Mouse (Mus musculus) neural tube, embryonic 11.5 days (tissue): Measurements from ENCODE around the gene Ankrd34a. TPM values are rescaled to one million over a fixed set of nuclear protein-coding genes. Genes with fewer than 3 reads are reported as not detected.

Experiments used
- ATAC-seq: fragments of 200-750 bp; cut with Nextera tagmentation; 2 replicates; pipeline ENCODE4 v1.8.0; 2017; ENCODE audit warnings: moderate number of reproducible peaks, mild to moderate bottlenecking, moderate TSS enrichment, moderate library complexity; ENCODE audit not compliant: insufficient read depth, low FRiP score, low TSS enrichment
- DNase-seq: peaks from one replicate; pipeline ENCODE4 v3.0.0-alpha.2; 2015; ENCODE audit warnings: low spot score
- H3K27ac ChIP-seq: fragments of 300-500 bp; sonication (generic); 2 replicates; pipeline ENCODE4 v1.5.1; 2014; ENCODE audit warnings: low read depth, mild to moderate bottlenecking, low read length
- H3K27me3 ChIP-seq: fragments of 300-500 bp; sonication (generic); 2 replicates; pipeline ENCODE4 v1.6.1; 2014; ENCODE audit warnings: mild to moderate bottlenecking, low read length, mixed read lengths; ENCODE audit not compliant: control insufficient read depth, insufficient read depth
- H3K36me3 ChIP-seq: fragments of 300-500 bp; sonication (generic); 2 replicates; pipeline ENCODE4 v1.6.1; 2014; ENCODE audit warnings: mild to moderate bottlenecking, low read length, moderate library complexity, mixed read lengths; ENCODE audit not compliant: control insufficient read depth, insufficient read depth
- H3K4me1 ChIP-seq: fragments of 300-500 bp; sonication (generic); 2 replicates; pipeline ENCODE4 v1.6.1; 2014; ENCODE audit warnings: low read length, mixed read lengths; ENCODE audit not compliant: control insufficient read depth, insufficient read depth
- H3K4me2 ChIP-seq: fragments of 300-500 bp; sonication (generic); 2 replicates; pipeline ENCODE4 v1.6.1; 2014; ENCODE audit warnings: low read depth, mild to moderate bottlenecking, moderate library complexity
- H3K4me3 ChIP-seq: fragments of 300-500 bp; sonication (generic); 2 replicates; pipeline ENCODE4 v1.5.1; 2014; ENCODE audit warnings: low read depth, low read length
- H3K9ac ChIP-seq: fragments of 300-500 bp; sonication (generic); 2 replicates; pipeline ENCODE4 v1.6.1; 2014; ENCODE audit warnings: mild to moderate bottlenecking, low read length
- H3K9me3 ChIP-seq: fragments of 300-500 bp; sonication (generic); 2 replicates; pipeline ENCODE4 v1.6.1; 2016; ENCODE audit warnings: low read length; ENCODE audit not compliant: control insufficient read depth
- WGBS: fragments of 180-500 bp; shearing (Covaris S2); extraction: QIAGEN DNeasy Blood & Tissue Kit; methylation state at CpG from one replicate; pipeline ENCODE4 v1.1.7; 2014; 5-methylcytosine and 5-hydroxymethylcytosine counted together
- polyA plus RNA-seq: library from polyadenylated mRNA; unstranded; fragments of >200 nt; fragmentation: Nextera tagmentation; extraction: Ambion mirVana; gene quantifications from 2 replicates; pipeline ENCODE4 v1.2.1, GENCODE M21; 2014

Gene Ankrd34a
- polyA plus RNA-seq, 1 experiment from 2014 or later: 3.6 TPM

DNA sequence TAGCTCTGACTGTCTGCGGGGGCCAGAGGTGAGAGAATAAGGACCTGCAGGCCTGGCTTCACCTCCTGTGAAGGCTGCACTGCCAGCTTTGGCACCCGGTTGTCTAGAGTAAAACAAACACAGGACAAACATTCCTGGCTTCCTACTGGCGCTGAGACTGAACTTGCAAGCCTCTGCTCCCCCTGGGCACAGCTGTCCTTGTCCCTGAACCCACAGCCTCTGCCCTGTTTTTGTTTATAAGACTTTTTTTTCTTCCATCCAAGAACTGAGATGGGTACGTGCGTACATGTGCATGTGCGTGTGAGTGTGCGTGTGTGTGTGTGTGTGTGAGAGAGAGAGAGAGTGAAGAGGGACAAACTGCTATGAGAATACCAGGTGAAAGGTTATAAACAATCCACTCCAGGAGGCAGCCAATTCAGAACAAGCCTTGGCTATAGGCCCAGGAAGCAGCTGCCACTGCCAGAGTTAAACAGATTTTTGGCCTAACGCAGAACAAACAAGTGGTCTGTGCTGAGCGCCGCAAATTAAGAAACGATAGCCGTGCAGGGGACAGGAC, 41.3 kb upstream of the Ankrd34a start:
- Histone ChIP-seq H3K4me1 (peaks cover 18% of the 10 kb centered on the region), H3K4me2 (no peak overlapping the region), H3K27ac (no peak overlapping the region), H3K4me3 (no peak overlapping the region), H3K9me3 (no peaks in the 10 kb centered on the region), H3K27me3 (no peaks in the 10 kb centered on the region), H3K9ac (peak overlapping the region; percentile 15; the same call in 1 of the 2 replicates), H3K36me3 (peaks cover 4% of the 10 kb centered on the region; the same call in 1 of the 2 replicates)
- ATAC-seq (no peak), DNase-seq (no peak)
- WGBS: 62% methylated on average over 12 of the region's 12 CpGs

DNA sequence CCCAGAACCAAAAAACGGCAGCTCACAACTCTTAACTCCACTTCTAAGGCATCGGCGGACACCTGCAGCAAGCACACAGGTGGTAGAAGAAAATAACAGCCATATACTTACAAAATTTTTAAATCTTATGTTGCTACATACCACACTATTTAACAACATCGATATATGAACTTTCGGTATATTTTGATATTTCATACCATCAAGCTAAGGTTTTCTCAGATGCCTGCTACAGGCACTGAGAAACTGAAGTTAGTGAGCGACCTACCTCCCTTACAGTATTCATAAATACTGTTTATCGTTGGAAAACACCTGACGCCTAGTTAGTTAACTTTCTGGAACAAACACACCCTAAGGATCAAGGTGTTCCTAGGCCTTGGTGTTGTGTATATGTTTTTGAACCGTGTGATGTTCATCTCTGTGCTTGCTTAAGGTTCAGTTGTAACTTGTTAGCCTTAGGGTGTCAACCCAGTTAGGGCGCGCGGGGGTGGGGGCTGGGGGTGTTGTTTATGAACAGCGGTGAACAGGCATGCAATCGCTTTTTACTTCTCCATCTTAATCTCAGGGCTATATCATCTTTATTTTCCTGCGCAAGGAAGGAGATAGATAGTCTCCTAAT, 40.3 kb upstream of the Ankrd34a start:
- H3K27me3 ChIP-seq: no peaks in the 10 kb centered on the region
- peaks cover 5% of the 10 kb centered on the region for H3K36me3 ChIP-seq
- no peak overlapping the region for H3K4me3 ChIP-seq
- peaks cover 20% of the 10 kb centered on the region for H3K4me1 ChIP-seq
- no peak overlapping the region for H3K4me2 ChIP-seq
- H3K9ac ChIP-seq: no peak overlapping the region
- WGBS: 86% methylated on average over 15 of the region's 15 CpGs
- DNase-seq (no peak), ATAC-seq (no peak)
- H3K9me3 ChIP-seq: no peaks in the 10 kb centered on the region
- no peak overlapping the region for H3K27ac ChIP-seq

DNA sequence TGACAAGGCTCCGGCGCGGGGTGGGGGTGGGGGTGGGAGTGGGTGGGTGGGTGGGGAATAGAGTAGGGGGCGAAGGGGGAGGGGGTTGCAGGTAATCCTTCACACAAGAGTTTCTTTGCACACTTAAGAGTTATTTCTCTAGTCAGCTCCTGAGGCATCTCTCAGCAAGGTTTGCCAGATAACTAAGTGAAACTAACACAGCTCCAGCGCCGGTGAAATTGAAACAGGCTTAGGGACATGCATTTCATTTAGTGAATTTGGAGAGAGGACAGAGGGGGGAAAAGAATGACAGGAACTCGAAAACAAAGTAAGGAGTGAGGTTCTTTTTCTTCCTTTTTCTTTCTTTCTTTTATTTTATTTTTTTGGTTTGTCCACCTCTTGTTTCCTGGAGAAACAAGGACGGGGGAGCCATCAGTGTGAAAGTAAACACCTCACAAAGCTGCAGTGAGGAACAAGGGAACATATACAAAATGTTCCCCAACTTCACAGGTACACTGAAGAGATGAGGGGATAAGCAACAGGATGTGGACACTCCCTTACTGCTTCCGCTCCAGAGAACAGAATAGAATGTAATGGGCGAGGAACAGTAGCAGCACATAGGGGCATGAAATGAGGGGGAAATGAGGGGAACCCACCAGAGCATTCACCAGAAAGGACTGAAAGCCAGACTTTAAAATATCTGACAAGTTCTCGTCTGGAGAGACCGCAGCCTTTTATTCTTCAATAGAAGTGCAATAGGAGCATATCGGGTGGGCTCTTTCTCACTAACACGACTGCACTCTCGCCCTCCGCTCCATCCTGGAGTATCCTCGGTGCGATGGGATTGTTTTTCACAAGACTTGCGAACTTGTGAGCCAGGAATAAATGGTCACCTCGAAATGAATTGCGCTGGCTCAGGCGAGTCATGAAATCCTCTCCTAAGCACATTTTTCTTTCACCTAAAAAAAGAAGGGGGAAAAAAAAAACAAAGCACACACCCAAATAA, 39.5 kb upstream of the Ankrd34a start:
- no peak for ATAC-seq
- H3K9ac ChIP-seq: peak overlapping the region; percentile 32
- WGBS: 11% methylated on average over 22 of the region's 22 CpGs
- H3K27me3 ChIP-seq: no peaks in the 10 kb centered on the region
- no peak for DNase-seq
- peak overlapping the region; percentile 51 for H3K4me2 ChIP-seq
- peaks cover 20% of the 10 kb centered on the region for H3K4me1 ChIP-seq
- H3K4me3 ChIP-seq: peak overlapping the region; percentile 77
- peaks cover 6% of the 10 kb centered on the region for H3K36me3 ChIP-seq
- H3K27ac ChIP-seq: no peak overlapping the region
- H3K9me3 ChIP-seq: no peaks in the 10 kb centered on the region

DNA sequence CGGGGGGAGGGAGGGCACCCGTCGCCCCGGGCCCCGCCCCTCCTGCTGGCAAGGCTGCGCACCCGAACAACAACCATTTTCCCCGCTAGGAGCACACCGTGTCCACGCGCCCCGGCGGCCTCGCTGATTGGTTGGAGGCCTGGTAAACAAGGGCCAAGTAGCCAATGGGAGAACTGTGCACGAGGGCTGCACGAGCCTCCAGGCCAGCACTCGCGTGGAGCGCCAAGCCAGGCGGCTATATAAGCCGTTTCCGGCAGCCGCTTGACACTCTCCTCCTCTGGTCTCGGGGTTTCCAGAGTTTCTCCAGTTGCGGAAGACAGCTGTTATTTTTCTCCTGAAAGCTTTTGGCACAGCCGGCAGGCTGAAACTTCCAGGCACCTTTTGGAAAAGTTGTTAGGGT, 38.7 kb upstream of the Ankrd34a start, which contains the start of gene Txnip:
Gene Txnip, plus strand, starts transcription at position 264 of the 400 bp plus-strand sequence.
- Histone ChIP-seq H3K9me3 (no peaks in the 10 kb centered on the region), H3K9ac (peak within 1 kb of the TSS; percentile 72), H3K4me3 (peak within 1 kb of the TSS; percentile 77), H3K27me3 (no peaks in the 10 kb centered on the region), H3K4me1 (peaks cover 20% of the 10 kb centered on the region), H3K27ac (no peak within 1 kb of the TSS), H3K4me2 (peak within 1 kb of the TSS; percentile 80), H3K36me3 (peaks cover 6% of the 10 kb centered on the region)
- peak; percentile 99 for ATAC-seq
- DNase-seq: peak; percentile 99
- 0% methylated on average over 26 of the region's 26 CpGs for WGBS

DNA sequence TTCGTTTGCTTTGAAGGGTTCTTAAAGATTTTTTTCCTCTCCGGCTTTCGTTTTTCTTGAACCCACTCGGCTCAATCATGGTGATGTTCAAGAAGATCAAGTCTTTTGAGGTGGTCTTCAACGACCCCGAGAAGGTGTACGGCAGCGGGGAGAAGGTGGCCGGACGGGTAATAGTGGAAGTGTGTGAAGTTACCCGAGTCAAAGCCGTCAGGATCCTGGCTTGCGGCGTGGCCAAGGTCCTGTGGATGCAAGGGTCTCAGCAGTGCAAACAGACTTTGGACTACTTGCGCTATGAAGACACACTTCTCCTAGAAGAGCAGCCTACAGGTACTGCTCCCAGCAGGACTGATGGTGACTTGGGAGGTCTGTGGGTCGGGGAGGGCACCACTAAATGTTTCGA, 38.3 kb upstream of the Ankrd34a start:
- Histone ChIP-seq H3K27ac (no peak overlapping the region), H3K9me3 (no peaks in the 10 kb centered on the region), H3K4me2 (peak overlapping the region; percentile 80), H3K4me1 (peaks cover 20% of the 10 kb centered on the region), H3K27me3 (no peaks in the 10 kb centered on the region), H3K9ac (peak overlapping the region; percentile 72), H3K4me3 (peak overlapping the region; percentile 77), H3K36me3 (peaks cover 6% of the 10 kb centered on the region)
- WGBS: under 1% methylated on average over 17 of the region's 17 CpGs
- ATAC-seq (no peak), DNase-seq (peak; percentile 32)

DNA sequence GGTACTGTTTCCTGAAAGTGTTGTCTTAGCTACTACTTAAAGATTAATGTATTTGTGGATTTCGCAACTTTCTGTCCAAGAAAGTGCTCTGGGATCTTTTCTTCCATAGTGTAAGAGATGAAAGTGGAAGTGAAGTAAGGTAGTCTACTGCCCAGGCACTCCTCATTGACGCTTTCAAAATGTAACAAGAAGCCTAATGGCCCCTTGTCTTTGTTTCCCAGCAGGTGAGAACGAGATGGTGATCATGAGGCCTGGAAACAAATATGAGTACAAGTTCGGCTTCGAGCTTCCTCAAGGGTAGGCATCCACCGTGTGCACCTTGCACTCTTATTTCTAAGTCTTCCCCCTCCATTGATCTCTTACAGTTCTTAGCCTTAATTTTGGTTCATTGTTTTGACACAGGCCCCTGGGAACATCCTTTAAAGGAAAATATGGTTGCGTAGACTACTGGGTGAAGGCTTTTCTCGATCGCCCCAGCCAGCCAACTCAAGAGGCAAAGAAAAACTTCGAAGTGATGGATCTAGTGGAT, 37.7 kb upstream of the Ankrd34a start:
- 45% methylated on average over 10 of the region's 10 CpGs for WGBS
- H3K27ac ChIP-seq: no peak overlapping the region
- no peaks in the 10 kb centered on the region for H3K27me3 ChIP-seq
- H3K36me3 ChIP-seq: peaks cover 6% of the 10 kb centered on the region
- no peaks in the 10 kb centered on the region for H3K9me3 ChIP-seq
- ATAC-seq: no peak
- DNase-seq: no peak
- peak overlapping the region; percentile 72 for H3K9ac ChIP-seq
- peak overlapping the region; percentile 80 for H3K4me2 ChIP-seq
- peak overlapping the region; percentile 77 for H3K4me3 ChIP-seq
- H3K4me1 ChIP-seq: peaks cover 20% of the 10 kb centered on the region

DNA sequence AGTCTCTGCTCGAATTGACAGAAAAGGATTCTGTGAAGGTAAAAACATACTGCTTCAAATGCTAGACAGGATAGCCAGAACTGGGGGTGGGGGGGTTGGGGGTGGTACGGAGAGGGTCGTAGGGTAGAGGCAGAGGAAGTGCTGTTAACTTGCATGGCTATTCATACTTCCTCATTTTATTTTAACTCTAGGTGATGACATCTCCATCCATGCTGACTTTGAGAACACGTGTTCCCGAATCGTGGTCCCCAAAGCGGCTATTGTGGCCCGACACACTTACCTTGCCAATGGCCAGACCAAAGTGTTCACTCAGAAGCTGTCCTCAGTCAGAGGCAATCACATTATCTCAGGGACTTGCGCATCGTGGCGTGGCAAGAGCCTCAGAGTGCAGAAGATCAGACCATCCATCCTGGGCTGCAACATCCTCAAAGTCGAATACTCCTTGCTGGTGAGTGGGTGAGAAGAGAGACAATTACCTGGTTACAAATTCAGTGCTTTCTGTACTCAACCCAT, 37.0 kb upstream of the Ankrd34a start:
- ATAC-seq (no peak), DNase-seq (no peak)
- Histone ChIP-seq H3K9ac (no peak overlapping the region), H3K36me3 (peaks cover 6% of the 10 kb centered on the region), H3K4me1 (peaks cover 20% of the 10 kb centered on the region), H3K9me3 (no peaks in the 10 kb centered on the region), H3K27ac (no peak overlapping the region), H3K27me3 (no peaks in the 10 kb centered on the region), H3K4me3 (peak overlapping the region; percentile 77), H3K4me2 (peak overlapping the region; percentile 80)
- 89% methylated on average over 12 of the region's 12 CpGs for WGBS
